Mouse (Mus musculus) B cell, adult 2 months (primary cell): ENCODE measurements around the gene Ngp.
A peak's percentile ranks its signal among the peaks of the same experiment; 100 is the strongest.

Experiments used
- DNase-seq, 2 experiments: peaks; one replicate each; pipeline ENCODE4 v3.0.0; 2022

Gene Ngp

GRCm38 (mm10) chr9:110436041-110436440, 16.5 kb downstream of the Ngp start:
- DNase-seq = no peak

DNA sequence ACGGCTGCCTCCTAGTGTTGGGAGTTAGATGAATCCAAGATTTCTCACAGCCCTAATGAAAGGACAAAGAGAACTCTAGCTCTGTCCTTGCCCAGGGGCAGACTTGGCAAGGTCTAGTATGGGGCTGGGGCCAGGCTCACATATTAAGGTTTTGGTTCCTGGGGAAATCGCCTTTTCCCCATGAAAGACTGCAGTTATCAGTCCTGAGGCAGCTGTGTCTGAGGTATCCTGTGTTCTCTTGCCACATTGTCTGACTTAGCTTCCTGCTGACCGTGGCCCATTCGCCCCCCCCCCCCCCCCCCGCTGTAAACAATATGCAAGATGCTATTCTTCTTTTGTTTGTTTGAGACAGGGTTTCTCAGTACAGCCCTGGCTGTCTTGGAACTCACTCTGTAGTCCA, 20.5 kb downstream of the Ngp start:
- no peak for DNase-seq

DNA sequence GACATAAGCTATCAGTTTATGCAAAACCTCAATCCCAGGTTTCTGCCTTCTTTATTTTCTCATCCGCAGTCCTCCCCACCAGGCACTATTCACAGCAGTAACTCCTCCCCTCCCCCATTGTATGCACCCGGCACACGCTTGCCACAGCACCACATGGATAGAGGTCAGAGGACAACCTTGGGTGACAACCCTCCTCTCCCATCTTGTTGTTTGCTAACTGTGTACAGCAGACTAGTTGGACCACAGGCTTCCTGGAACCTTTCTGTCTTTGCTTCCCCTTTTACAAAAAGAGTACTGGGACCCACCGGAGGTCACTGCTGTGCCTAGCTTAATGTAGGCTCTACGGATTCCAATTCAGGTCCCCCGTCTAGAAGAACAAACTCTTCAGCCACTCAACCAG, 21.0 kb downstream of the Ngp start:
- no peak for DNase-seq

DNA sequence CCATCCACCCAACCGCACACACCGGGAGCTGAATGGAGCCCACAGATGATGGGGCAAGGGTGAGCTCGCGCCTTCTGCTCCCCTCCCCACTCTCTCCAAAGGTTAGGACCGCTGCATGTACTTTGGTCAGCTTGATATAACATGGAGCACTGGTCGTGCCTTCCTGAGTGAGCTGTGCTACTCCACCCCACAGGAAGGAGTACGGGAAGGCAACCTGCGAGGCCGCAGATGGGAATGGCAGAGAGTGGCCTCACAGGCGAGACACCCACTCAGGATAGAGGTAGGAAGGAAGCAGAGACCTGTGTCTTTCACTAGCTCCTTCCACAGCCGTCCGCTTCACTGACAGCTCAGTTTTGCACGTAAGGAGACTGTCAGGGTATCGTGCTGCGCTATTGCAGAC, 28.8 kb downstream of the Ngp start:
- DNase-seq = no peak

DNA sequence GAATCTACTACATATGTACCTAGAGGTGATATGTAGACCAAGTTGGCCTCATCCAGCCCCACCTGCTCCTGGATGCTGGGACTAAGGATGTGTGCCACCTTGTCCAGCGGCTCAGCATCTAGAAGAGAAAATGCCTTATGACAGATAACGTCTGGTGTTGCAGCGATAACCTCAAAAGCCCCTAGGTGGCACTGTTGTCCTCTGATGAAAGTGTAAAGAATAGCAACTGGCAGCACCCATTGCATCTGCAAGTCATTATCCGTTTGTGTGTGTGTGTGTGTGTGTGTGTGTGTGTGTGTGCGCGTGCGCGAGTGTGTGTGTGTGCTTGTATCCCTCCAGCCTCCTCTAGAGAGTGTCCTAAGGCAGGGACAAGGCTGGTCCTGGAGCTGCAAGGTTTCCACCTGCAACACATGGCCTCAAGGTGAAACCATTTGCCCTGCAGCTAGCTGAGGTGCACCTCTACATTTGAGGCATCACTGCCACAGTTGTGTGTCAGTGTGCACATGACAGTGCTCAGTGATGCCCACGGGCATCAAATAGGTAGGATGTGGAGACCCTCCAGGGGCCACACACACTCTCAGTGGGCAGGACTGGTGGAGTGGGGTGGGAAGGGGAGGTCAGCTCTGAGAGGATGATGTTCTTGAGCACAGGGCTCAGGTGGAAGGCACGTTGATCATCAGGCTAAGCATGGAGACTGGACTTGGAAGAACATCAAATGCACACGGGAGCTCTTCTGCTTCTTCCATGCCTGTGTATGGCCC, 29.5 kb downstream of the Ngp start:
- peak; percentile 85 to 86 for DNase-seq

GRCm38 (mm10) chr9:110452523-110452922, 33.0 kb downstream of the Ngp start:
- DNase-seq = peak; percentile 33 to 44

DNA sequence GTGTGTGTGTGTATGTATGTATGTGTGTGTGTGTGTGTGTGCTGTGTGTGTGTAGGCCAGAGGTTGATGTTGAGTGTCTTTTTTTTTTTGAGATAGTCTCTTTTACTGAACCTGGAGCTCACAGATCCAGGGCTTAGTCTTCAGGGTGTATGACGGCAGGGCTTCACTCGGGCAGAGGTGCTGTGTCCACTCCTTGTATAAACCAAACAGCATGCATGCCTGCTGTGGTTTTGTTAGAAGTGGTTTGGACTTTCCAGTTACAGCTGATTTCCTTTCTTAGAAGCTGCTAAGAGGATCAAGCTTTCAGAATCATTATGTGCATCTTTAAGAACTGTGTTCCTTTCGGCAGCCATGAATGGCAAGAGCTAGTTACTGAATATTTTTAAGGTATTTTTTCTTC, 38.4 kb downstream of the Ngp start:
- DNase-seq = no peak

GRCm38 (mm10) chr9:110459145-110459727, 39.7 kb downstream of the Ngp start:
- peak; percentile 59 to 60 for DNase-seq

GRCm38 (mm10) chr9:110460884-110461815, 41.6 kb downstream of the Ngp start:
- DNase-seq = no peak

GRCm38 (mm10) chr9:110462321-110462720, 42.8 kb downstream of the Ngp start:
- DNase-seq = no peak

DNA sequence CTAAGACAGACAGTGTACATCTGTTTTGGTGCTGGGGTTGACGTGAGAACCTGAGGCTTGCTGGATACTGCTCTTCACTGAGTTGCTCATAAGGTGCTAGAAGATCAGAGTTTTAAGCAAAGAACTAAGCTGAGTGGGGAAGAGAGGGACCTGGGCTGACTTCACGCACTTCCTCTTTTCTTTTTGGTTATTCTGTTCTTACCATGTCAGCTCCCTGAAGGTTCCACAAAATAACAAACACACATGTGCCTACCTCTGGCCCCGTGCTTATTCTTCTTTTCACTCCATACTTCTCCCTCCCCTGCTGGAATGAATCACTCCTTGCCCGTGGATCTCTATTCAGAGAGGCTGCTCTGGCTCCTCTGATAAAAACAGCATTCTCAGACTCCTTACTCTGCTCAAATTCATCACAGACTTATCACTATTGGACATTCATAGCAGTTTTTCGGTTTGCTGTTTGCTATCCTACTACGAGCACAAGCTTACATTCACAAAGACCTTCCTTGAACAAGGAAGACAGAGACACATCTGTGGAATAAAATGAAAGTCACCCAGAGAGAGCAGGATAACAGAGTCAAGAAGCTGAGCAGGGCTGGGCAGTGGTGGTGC, 44.5 kb downstream of the Ngp start:
- DNase-seq = peak; percentile 44 to 58

- DNase-seq = no peak
These were observed 45.8 kb downstream of the Ngp start for GRCm38 (mm10) chr9:110465336-110465735.

- DNase-seq = peak; percentile 80 to 84
These were observed 46.6 kb downstream of the Ngp start for GRCm38 (mm10) chr9:110466179-110466578.
